Mouse (Mus musculus) R1 (cell line): ENCODE data around the gene Aig1.
A peak's percentile ranks its signal among the peaks of the same experiment; 100 is the strongest.

Experiments used
- DNase-seq: peaks from one replicate; pipeline ENCODE4 v3.0.0-alpha.2; 2018; ENCODE audit warnings: low read depth, low spot score

The Aig1 gene

DNA sequence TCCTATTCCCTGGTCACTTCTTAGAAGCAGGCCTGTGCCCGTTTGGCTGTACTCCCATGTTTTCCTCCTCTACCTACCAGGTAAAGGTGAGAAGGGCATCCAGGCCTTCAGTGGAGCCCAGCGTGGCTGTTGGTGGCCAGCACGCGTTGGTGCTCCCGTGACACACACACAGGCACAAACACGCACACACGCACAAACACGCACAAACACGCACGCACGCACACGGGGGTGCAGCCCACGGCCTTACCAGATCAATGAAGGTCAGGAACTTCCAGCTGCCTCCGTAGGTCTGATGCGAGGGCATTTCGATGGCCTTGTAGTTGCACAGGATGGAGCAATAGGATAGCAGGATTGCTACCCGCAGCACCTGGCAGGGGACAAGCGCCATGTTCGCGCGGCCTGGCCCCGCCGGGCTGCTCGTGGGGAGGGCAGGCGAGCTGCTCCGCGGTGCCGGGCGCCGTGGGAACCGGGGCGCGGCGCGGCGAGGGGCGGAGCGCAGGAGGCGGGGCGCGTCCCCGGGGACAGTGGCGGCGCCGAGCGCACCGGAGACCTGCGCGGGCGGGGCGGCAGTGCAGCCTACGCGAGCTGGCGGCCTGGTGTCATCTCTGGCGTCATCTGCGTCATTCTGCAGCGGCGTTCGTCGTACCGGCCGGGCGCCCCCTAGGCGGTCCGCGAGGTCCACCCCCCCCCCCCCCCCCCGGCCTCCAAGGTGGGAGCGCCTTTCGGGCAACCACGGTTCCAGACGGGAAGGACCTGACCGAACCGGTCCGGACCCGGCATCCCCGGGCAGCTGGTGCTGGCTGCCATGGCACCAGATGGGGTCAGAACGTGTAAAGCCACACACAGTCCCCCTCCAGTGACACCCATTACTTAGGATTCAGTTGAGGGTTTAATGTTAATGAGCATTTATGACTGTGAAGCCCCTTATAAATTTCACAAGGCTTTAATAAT, at the start of gene Aig1:
Gene Aig1, minus strand, starts transcription at position 610 of the 951 bp plus-strand sequence.
- DNase-seq, result peak; percentile 42

DNA sequence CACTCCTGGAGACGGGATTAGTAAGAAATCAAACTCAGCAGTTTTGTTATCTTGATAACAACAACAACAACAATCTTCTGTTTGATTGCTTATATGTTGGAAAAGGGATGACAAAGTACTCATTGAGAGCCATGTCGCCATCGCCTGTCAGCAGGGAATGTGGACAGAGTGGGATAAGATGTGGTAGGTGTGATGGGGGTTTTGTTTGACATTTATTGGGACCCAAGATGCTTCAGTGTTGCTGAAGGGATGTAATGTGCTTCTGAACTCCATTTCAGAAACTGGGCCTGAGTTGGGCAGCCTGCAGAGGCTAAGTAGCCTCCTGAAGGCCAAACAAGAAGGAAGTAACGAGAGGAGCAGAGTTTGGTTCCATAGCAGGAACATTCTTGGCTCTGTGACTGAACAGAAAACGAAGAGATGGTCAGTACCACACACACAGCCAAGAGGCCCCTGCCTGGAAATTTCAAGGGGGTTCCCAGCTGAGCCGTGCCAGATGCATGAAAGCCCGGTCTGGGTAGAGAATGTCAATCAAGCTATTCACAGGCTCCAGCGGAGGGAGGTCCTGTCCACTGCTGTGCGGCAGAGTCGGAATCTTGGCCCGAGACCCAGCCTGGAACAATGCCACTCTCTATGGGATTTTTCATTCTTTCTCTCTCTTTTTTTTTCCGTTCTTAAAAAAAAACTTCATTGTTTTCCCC, 48.0 kb upstream of the Aig1 start:
- DNase-seq, result no peak

- no peak for DNase-seq
Observed at GRCm38 (mm10) chr10:13915211-13915610, 46.4 kb upstream of the Aig1 start.

DNA sequence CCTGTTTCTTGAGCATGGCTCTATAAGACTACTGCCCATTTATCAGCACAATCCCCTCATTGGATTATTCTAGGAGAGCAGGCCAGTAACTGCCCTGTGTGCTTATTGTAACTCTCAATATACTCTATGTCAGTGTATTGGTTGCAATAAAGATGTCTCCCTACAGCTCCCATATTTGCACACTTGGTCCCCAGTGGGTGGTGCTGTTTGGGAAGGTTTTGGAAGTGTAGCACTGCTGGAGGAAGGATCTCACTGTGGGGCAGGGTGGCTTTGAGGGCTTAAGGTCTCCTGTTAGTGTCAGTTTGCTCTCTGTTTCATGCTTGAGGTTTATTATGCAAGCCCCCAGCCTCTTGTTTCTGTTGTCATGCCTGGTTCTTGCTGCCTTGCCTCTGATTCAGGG, 44.9 kb upstream of the Aig1 start:
- DNase-seq, result no peak

DNA sequence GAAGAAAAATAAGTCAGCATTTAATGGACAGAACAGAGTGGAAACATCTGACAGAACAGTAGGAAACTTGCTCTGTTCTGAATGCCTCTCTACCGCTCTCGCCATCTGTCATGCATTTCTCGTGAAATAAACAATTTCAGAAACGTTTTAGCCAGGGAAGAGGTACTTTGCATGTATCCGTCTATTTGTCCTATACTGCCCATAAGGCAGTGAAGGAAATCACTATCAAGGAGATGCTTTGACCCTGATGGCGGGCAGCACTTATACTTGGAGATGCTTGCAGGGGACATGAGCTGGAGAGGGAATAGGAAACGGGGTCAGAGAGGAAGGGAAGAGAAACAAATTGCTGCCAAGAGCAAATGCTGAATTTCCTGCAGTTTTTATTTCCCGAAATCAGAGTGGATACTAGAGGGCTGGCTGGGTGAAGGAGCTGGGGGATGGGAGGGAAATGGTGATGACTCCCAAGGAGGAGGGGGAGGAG, 37.5 kb upstream of the Aig1 start:
- no peak for DNase-seq

DNA sequence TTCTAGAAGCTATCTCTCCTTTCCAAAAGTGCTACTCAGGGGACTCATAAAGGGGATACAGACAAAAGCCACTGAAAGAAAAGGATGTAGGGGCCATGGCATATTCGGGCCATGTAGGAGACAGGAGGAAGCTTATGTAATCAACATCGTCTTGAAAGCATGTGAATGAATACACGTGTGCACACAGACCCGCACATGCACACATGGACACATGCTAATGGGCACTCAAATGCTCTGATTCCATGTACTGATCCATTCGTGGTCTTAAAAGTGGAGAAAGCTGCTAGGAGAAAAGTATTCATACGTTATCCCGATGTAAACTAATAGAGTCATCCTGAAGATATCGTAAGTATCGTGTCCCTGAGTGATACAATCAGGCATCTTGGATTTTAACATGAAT, 36.8 kb upstream of the Aig1 start:
- DNase-seq, result no peak

- DNase-seq, result peak; percentile 72
Observed at GRCm38 (mm10) chr10:13892762-13893161, 24.0 kb upstream of the Aig1 start.

DNA sequence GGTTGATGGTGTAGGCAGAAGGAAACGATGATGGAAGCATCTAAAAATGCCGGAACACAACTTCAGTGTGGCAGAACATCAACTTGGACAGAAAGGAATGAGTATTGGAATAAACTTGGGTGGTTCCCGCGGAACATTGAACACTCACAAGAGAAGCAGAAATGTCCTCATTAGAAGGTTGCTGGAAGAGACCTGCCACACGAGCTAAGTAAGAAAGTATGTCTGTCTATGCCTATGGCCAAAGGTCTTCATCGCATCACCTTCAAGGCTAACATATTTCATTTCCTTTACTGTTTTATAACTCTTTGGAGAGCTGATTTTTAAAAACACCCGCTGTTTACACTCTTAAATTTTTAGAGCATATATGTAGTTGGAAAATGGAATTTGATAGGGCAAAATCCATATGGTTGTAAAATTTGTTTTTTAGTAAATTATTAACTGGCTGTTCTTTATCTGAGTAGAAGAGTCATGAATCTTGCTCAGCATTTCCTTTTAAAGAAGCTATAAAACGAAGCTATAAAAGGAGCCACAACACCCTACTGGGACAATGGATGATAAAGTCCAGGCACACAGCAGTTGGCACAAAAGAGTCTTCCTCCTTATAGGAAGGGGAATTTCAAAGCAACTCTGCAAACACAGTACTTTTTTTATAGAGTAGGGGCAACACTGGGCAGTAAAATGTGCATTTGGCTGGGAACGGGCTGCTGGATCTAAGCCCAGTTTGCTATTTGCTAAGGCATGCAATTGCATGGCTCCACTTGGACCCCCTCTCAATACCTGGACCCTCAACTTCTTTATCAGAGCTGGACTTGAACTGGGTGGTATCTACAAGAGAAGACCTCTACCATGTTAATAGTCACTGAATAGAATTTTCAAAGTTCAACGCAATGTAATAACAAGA, 14.4 kb upstream of the Aig1 start:
- no peak for DNase-seq

DNA sequence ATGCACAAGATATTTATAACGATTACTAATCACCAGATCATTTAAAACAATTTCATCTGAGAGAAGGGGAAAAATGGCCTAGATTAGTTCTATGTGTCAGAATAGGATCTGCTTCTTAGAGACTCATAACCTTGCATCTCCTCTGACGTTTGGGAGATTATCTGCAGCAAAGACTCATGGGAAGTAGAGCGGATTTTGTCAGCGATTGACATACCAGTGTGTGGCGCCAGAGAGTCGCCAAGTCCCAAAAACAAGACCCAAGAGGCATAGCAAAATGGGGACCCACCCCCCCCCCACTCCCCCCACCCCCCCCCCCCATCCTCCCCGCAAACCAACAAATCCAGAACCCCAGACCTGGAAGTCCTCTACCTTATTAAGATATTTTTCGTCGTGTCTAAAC, 13.7 kb upstream of the Aig1 start:
- peak; percentile 48 for DNase-seq

DNA sequence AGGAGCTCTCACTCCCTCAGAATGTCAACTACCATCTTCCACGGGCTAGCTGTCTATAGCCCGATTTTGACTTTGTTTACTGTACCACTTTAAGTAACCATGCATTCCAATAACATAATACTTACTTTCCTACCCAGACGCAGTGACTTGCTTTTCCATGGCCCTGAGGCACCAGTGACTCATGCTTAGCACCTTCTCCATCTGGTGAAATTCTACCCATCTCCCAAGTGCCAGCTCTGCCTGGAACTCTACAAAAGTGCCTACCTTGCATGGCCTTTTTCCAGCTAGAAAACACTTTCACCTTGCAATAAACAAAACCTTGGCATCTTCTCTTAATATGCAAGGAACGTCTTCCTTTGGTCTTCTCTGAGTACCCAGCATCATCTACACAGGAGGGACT, 9.9 kb upstream of the Aig1 start:
- DNase-seq, result no peak

GRCm38 (mm10) chr10:13875038-13875420, 6.2 kb upstream of the Aig1 start:
- DNase-seq, result no peak

DNA sequence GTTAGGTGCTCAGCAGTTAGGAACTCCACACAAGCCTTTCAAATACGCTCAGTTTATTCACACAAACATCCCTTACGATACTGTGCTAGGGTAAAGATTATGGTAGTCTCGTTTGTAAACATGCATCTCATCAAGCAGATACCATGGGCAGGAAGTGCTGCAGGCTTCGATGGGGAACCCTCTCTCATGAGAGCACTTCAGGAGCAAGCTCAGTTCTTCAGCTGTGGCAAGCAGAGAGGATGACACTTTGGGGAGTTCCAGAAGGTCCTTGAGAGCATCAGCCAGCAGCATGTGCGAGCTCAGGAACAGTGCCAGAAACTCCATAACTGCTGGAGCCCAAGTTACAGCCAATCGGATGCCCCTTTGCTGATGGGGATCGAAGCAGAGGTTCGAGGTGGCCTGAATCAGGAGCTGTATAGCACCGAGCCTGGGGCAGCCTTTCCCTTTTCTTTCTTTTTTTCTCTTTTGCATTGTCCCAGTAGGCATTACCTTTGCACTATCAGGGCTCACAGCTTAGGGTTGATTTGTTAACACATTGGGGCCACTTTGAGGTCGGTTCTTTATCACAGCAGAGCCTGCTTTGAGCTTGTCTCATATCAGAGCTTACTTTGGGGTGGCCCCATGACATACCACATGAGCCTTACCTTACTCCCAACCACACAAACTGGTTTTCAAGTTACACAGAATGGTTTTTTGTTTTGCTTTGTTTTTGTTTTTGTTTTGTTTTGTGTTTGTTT, 5.7 kb upstream of the Aig1 start:
- no peak for DNase-seq

DNA sequence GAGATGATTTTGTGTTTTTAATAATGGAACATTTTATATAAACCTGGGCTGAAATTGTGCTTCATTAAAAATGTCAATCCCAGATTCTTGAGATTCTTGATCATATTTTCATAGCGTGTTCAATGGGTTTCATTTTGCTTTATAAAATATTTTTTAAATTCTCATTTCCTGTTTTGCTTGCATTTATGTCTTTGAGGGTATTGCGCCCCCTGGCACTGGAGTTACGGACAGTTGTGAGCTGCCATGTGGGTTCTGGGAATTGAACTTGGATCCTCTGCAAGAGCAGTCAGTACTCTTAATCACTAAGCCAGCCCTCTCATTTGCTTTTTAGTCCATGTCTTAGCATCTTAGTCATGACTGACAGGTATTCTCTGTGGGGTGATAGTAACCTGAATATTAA, 1.8 kb upstream of the Aig1 start:
- DNase-seq, result no peak

DNA sequence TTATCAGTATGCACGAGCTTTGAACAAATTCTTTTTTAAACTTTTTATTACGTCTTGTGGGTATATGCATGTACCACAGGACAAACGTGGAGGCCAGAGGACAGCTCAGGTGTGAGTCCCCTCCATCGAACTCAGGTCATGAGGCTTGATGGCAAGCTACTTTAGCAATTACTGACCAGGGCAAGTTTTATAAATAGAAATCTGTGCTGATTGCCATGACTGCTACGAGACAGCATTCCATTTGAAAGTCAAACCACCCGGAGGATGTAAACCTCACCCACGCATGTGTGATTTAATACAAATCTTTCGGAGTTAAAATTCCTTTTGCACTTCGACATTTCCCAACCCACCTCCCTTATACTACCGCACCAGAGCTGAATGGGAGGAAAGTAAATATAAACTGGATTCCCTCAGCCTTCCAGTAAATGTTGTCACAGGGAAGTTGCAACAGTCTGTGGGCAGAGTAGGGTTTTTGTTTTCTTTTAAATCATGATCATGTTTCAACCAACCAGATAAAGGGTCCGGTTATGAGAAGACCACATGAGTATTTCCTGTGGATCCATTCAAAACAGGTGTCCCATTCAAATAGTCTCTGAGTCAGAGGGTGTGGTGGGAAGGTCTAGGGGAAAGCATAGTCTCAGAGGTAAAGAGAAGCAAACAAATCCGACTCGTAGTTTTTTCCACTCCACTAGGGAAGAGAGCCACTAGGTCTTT, 699 bp upstream of the Aig1 start:
- DNase-seq, result no peak

DNA sequence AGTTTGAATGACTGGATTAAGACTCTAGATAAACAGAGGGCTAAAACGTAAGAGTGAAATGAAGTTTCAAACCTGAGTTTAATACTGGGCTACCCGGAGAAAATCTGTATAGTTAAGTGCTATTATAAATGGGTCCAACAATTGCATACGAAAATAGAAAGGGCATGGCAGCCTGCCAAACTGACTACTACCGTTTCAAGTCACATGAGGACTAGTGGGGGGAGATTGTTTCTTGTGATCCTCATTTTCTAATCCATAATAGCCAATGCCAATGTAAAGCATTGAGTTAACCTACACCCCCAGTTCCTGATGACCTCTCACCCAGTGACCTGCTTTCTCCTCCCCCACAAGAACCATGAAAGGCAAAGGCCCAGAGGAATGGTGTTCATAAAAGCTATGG, 2.4 kb downstream of the Aig1 start:
- DNase-seq, result no peak

- DNase-seq, result peak; percentile 40
Observed at GRCm38 (mm10) chr10:13861115-13861909, 7.5 kb downstream of the Aig1 start.

DNA sequence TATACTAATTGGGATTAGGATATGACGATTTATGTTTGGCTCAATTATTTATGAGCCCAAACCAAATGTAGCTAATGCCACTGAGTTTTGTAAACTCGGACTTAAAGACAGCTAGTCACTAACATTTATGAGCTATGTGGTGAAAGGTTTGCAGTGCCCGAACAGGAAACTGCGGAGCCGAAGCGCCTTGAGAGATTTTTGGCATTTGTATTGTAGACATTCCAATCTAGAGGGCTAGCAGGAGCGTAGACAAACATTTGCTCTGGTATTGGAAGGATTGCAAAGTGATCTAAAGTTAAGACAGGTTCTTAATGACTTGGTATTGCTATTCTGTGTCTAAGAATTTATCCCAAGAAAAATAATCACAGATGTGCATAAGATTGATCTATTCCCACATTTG, 12.3 kb downstream of the Aig1 start:
- no peak for DNase-seq

DNA sequence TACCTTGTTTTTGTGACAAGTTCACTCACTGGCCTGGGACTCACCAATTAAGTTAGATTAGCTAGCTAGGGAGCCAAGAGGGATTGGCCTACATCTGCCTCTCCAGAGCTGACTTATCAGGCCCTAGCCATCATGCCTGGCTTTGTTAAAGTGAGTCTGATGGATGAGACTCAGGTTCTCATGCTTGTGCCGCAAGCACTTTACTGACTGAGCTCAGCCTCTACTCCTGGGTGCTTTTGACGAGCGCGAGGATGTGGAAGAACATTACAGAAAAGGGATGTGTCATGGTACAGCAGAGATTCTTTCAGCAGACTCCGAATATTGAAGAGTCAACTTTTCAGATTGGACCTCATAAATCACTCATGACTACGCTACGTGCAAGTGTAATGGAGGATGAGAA, 12.8 kb downstream of the Aig1 start:
- DNase-seq, result no peak

DNA sequence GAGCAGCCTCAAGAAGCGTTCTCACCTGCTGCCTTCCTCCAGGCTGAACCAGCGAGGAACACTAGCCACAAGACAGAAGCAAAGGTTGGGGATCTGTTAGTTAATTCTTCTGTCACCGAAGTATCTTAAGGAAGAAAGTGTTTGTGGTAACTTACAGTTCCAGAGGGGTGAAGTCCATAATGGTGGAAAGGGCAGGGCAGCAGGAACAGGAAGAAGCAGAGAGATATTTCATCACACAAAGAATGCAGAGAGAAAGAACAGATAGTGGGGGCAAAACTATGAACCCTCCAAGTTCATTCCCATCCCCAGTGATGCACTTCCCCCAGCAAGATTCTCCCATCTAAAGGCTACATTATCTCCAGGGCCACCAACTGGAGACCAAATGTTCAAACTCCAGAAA, 13.7 kb downstream of the Aig1 start:
- no peak for DNase-seq

DNA sequence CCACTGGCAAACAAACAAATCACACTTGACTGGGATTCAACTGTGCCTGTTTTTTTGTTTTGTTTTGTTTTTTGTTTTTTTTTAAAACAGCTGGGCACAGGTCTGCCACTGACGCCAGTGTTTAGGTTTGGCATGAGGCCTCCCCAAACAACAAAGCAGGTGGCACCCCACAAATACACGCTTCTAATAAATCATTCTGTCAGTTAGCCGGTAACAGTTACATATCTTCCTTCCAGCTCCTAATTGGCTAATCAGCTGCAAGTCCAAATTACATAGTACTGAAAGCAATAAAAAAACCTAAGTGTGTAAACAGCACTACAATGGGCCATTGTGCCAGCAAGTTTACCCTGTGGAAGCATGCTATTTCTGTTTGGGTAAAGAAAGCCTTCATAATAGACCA, 18.7 kb downstream of the Aig1 start:
- DNase-seq, result no peak
